Mouse (Mus musculus) neural tube, embryonic 12.5 days (tissue): Measurements from ENCODE around the gene Fzd2. TPM values are rescaled to one million over a fixed set of nuclear protein-coding genes. Genes with fewer than 3 reads are reported as not detected.

Experiments
- ATAC-seq: fragments of 200-750 bp; cut with Nextera tagmentation; 2 replicates; pipeline ENCODE4 v1.8.0; 2017; ENCODE audit warnings: low read depth, mild to moderate bottlenecking, moderate TSS enrichment, moderate library complexity; ENCODE audit not compliant: low FRiP score
- H3K27ac ChIP-seq: fragments of 300-500 bp; sonication (generic); 2 replicates; pipeline ENCODE4 v1.5.1; 2016
- H3K27me3 ChIP-seq: fragments of 300-500 bp; sonication (generic); replicated peaks from 2 replicates; pipeline ENCODE4 v1.6.1; 2016; ENCODE audit warnings: mild to moderate bottlenecking
- H3K36me3 ChIP-seq: fragments of 300-500 bp; sonication (generic); 2 replicates; pipeline ENCODE4 v1.6.1; 2016; ENCODE audit warnings: mild to moderate bottlenecking
- H3K4me1 ChIP-seq: fragments of 300-500 bp; sonication (generic); 2 replicates; pipeline ENCODE4 v1.6.1; 2016
- H3K4me2 ChIP-seq: fragments of 300-500 bp; sonication (generic); replicated peaks from 2 replicates; pipeline ENCODE4 v1.6.1; 2016; ENCODE audit warnings: mild to moderate bottlenecking
- H3K4me3 ChIP-seq: fragments of 300-500 bp; sonication (generic); 2 replicates; pipeline ENCODE4 v1.5.1; 2016
- H3K9ac ChIP-seq: fragments of 300-500 bp; sonication (generic); 2 replicates; pipeline ENCODE4 v1.6.1; 2016; ENCODE audit warnings: mild to moderate bottlenecking
- H3K9me3 ChIP-seq: fragments of 300-500 bp; sonication (generic); 2 replicates; pipeline ENCODE4 v1.6.1; 2016; ENCODE audit warnings: mild to moderate bottlenecking
- whole genome bisulfite sequencing: fragments of 180-500 bp; shearing (Covaris S2); methylation state at CpG from one replicate; pipeline ENCODE4 v1.1.7; 2016; 5-methylcytosine and 5-hydroxymethylcytosine counted together
- polyA plus RNA-seq: library from polyadenylated mRNA; unstranded; fragments of >200 nt; fragmentation: Nextera tagmentation; extraction: Ambion mirVana; gene quantifications from 2 replicates; pipeline ENCODE4 v1.2.1, GENCODE M21; 2016

Gene Fzd2
- polyA plus RNA-seq, 1 experiment from 2014 or later = 38.2 TPM

DNA sequence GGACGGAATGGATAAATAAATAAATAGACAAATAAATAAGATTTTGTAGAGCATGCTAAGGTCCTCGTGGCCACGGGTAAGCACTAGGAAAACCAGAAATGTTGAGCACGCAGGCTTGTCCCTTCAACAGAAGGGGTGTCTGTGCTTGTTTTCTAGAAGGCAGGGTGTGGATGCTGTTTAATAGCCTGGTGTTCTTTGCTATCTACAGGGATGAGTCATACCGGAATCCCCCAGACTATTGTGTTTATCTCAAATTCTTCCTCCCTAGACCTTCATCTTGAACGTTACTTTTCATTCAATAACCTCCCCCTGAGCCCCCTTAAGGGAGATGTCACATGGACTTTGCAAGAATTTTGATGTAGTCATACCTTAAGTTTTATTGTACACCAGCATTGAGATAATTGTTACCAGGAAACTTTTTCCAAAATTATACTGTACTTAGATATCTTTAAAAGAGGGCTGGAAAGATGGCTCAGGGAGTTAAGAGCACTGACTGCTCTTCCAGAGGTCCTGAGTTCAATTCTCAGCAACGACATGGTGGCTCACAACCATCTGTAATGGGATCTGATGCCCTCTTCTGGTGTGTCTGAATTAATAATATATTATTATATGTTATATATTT, 35.3 kb upstream of the Fzd2 start:
- Histone ChIP-seq H3K4me3 (no peak overlapping the region), H3K27ac (no peak overlapping the region), H3K9ac (no peak overlapping the region), H3K4me2 (no peak overlapping the region), H3K36me3 (no peaks in the 10 kb centered on the region), H3K9me3 (no peaks in the 10 kb centered on the region), H3K27me3 (no peaks in the 10 kb centered on the region), H3K4me1 (peaks cover 3% of the 10 kb centered on the region)
- no peak for ATAC-seq
- 85% methylated on average over 7 of the region's 7 CpGs for WGBS

DNA sequence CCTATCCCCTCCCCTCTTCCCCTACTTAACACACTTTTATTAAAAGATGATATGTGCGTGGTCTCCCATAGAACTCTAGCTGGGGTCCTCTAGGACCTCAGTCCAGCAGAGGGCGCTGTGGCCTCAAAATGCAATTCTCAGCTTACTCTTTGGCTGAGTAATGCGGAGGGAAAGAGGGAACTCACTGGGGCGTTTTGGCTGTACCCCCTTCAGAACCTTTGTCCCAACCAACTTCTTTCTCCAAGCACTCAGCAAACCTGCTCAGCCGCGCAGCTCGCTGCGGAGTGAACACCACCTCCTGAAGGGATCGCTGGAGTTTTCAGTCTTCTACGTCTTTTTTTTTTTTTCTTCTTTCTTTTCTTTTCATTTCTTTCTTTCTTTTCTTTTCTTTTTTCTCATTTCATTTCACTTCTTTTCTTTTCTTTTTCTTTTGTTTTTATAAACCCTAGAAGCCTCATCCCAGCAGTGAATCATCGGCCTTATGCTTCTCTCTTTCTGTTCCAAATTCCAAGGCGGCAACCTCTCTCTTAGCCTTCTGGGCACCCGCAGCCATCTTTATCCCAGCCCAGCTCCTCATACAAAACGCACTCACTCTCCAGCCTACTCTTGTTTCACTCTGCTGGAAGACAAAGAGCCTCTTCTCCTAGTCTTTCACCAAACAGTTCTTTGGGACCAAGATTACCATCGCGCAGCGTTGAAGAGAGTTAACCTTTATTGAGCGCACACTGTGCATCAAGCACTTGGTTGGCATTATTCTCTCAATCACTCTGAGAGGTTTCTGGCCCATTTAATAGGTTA, 31.1 kb upstream of the Fzd2 start:
- H3K9ac ChIP-seq = 0 out of 2 replicates have a peak overlapping the region, but pooled peaks have one; percentile 8
- 0 out of 2 replicates have a peak, but pooled peaks have one; percentile 70 for ATAC-seq
- peak overlapping the region; percentile 68 for H3K4me2 ChIP-seq
- no peak overlapping the region for H3K27ac ChIP-seq
- H3K4me1 ChIP-seq = peaks cover 3% of the 10 kb centered on the region
- H3K4me3 ChIP-seq = peak overlapping the region; percentile 33
- H3K27me3 ChIP-seq = no peaks in the 10 kb centered on the region
- 9% methylated on average over 18 of the region's 18 CpGs for WGBS
- H3K36me3 ChIP-seq = no peaks in the 10 kb centered on the region
- H3K9me3 ChIP-seq = no peaks in the 10 kb centered on the region

DNA sequence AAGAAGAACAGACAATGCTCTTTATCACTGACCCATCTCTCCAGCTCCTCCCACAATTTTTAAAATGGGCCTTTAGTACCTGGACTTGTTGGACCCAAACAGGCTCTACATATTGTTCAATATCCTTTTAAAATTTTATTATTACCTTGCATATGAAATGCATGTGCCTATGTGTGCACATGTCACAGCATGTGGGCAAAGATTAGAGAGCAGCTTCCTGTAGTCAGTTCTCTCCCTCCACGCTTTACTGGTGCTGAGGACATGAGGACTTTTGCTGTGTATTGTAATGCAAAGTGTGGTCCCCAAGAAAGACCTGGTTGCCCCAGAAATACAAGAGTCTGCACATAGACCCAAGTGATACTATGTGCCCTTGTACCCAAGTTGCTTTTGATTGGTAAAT, 29.2 kb upstream of the Fzd2 start:
- Histone ChIP-seq H3K4me3 (no peak overlapping the region), H3K4me2 (no peak overlapping the region), H3K36me3 (no peaks in the 10 kb centered on the region), H3K27me3 (no peaks in the 10 kb centered on the region), H3K9me3 (no peaks in the 10 kb centered on the region), H3K9ac (no peak overlapping the region), H3K4me1 (peaks cover 18% of the 10 kb centered on the region), H3K27ac (no peak overlapping the region)
- 53% methylated on average over 1 of the region's 1 CpGs for WGBS
- ATAC-seq = no peak

DNA sequence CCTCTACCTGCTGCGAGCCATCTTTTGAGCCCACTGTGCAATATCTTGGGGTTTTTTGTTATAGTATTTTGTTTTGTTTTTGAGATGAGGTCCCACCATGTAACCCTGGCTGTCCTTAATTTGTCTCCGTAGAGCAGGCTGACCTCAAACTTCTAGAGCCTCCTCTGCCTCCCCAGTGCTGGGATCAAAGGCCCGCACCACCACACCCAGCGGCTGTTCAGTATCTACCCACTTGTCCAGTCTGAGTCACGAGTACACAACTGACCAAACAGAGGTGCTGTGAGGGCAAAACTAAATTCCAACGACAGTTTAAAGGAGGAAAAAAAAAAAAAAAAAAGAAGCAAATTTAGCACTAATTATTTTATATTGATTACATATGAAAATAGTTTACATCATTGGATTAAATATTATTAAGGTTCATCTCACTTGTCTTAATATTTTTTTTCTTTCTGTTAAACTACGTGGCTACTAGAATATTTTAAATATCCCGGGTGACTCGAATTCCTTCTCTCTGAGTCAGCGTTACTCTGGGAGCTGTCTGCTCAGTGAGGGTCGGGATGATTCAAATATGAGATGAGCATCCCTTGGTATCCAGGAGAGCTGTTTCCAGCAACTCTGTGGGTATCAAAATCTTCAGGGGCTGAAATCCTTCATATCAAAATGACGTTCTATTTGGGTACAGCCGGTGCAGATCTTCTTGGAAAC, 28.0 kb upstream of the Fzd2 start:
- Histone ChIP-seq H3K27ac (no peak overlapping the region), H3K4me3 (no peak overlapping the region), H3K9me3 (no peaks in the 10 kb centered on the region), H3K4me1 (peaks cover 24% of the 10 kb centered on the region), H3K4me2 (no peak overlapping the region), H3K9ac (no peak overlapping the region), H3K36me3 (no peaks in the 10 kb centered on the region), H3K27me3 (no peaks in the 10 kb centered on the region)
- no peak for ATAC-seq
- 75% methylated on average over 13 of the region's 13 CpGs for WGBS

DNA sequence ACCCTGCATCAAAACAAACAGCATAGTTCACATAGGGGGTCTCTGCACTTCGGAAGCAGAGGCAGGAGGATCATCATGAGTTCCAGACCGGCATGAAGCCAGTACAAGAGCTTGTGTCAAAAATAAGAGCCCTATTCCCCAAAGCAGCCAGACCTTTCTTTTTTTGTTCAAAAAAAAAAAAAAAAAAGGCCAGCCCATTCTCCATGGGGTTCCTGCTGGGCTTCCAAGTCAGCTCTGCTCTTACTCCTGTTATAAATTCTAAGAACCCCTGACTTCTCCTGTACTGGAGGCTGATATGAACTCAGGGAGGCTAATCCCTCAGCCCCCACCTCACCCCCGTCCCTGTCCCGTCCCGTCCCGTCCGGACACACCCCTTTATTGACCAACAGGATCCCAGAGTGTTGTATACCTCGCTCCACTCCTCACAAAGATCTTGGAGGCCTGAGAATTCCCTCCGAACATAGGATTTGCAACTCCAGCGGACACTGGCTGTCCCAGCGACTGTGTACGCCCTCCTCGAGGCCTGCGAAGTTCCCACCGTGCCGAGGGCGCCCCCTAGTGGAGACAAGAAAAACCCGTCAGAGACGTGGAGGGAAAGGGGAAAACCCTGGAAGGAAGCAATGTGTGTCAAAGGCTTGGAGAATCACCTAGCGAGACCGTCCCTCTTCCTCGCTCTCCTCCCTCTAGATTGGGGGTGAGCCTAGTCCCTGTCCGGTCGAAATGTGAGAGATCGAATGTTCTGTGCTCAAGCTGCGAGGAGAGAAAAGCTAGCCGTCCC, 25.7 kb upstream of the Fzd2 start:
- H3K4me1 ChIP-seq = peaks cover 39% of the 10 kb centered on the region
- no peaks in the 10 kb centered on the region for H3K36me3 ChIP-seq
- H3K4me3 ChIP-seq = peak overlapping the region; percentile 16
- 5% methylated on average over 27 of the region's 27 CpGs for WGBS
- no peaks in the 10 kb centered on the region for H3K9me3 ChIP-seq
- H3K27ac ChIP-seq = peak overlapping the region; percentile 62; the same call in 1 of the 2 replicates
- H3K27me3 ChIP-seq = no peaks in the 10 kb centered on the region; the same call in 1 of the 2 replicates
- H3K9ac ChIP-seq = 0 out of 2 replicates have a peak overlapping the region, but pooled peaks have one; percentile 26
- peak overlapping the region; percentile 51 for H3K4me2 ChIP-seq
- ATAC-seq = 0 out of 2 replicates have a peak, but pooled peaks have one; percentile 19

DNA sequence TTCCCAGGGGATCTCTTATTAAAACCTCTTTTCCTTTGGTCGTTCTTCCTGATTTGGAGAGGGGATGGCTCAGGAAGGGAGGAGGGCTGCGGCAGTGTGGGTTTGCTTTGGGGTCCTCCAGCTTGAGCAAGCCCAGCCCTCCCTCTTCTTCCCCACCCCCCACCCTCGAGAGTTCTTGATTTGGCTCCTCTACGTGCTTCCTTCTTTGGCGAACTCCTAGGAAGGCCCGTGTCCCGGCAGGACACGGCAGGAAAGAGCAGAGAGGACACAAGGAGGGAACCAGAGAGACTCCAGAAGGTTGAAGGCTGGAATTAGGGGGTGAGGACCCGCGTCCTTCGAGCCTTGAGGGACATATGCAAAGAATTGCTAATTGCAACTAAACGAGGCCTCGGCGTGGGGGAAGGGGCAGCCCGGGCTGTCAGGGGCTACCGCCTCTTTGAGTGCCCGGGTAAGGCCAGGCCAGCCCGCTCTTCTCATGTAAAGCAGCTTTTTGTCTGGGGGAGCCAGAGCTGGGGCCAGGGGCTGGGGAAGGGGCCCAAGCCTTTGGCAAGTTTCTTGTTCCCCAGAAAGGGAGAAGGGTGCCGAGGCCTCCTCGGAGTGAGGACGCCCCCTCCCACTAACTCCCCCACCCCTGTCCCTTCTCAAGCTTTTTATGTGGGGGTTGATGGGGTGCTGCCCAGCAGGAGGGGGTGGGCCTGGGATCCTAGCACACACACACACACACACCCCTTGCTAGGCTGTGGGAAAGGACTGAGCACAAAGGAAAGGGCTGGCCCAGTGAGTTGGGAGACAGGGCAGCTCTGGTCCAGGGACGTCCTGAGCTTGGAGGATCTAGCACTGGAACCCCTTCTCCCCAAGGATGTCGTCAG, 24.8 kb upstream of the Fzd2 start, which contains the start of gene Gm11627:
Gene Gm11627, minus strand, starts transcription at position 297 of the 869 bp plus-strand sequence.
- ATAC-seq = peak; percentile 78
- Histone ChIP-seq H3K27me3 (no peaks in the 10 kb centered on the region; the same call in 1 of the 2 replicates), H3K9ac (peak within 1 kb of the TSS; percentile 26; the same call in 1 of the 2 replicates), H3K4me2 (peak within 1 kb of the TSS; percentile 51), H3K4me1 (peaks cover 39% of the 10 kb centered on the region), H3K27ac (peak within 1 kb of the TSS; percentile 62; the same call in 1 of the 2 replicates), H3K36me3 (no peaks in the 10 kb centered on the region), H3K4me3 (peak within 1 kb of the TSS; percentile 16), H3K9me3 (no peaks in the 10 kb centered on the region)
- WGBS = 7% methylated on average over 23 of the region's 23 CpGs

DNA sequence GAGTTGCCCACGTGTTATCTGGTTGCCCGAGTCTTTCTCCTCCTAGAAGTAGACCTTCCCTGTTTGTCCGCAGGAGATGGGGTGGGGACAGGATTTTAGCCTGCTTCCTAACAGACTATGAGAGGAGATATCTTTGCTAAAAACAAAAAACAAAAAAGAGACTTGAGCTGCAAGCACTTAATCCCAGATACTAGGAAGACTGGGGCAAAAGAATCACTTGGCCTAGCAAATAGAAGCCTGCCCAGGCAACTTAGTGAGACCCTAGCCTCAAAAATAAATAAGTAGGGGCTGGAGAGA, 24.2 kb upstream of the Fzd2 start:
- H3K27me3 ChIP-seq = no peaks in the 10 kb centered on the region; the same call in 1 of the 2 replicates
- H3K27ac ChIP-seq = 0 out of 2 replicates have a peak overlapping the region, but pooled peaks have one; percentile 62
- 16% methylated on average over 3 of the region's 3 CpGs for WGBS
- peaks cover 39% of the 10 kb centered on the region for H3K4me1 ChIP-seq
- peak overlapping the region; percentile 51 for H3K4me2 ChIP-seq
- H3K36me3 ChIP-seq = no peaks in the 10 kb centered on the region
- H3K9ac ChIP-seq = no peak overlapping the region
- no peak for ATAC-seq
- no peak overlapping the region for H3K4me3 ChIP-seq
- H3K9me3 ChIP-seq = no peaks in the 10 kb centered on the region

DNA sequence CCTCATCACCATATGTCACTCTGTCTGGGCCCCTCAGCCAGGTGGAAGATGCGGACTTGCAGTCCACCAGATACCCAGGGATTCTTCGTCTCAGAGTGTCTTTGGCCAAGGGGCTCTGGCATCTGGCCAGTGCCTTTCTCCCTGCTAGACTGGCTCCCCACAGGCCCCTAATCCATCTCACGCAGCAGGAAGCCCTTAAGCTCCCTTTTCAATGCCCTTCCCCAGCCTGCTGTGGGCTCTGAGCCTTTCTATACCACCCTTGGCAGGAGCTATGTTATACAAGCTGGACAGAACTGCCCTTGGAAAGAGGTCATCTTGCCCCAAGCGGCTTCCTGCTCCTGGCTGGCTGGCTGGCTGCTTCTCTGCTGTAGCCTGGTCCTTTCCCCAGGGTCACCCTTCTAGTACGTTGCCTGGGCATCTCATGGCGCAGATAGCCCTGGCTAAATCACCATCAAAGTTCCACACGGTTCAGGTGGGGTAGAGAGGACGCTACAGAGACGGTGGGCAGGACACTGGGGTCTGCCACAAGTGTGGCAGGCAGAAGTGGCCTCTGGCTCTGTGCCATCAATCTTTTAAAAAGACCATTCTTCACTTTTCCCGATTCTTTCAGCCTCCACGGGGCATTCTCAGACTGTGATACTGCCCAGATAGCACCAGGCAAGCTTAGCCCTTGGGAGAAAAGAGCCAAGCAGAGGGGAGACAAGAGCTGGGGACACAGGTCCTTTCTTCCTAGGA, 22.7 kb upstream of the Fzd2 start:
- Histone ChIP-seq H3K36me3 (no peaks in the 10 kb centered on the region), H3K27me3 (no peaks in the 10 kb centered on the region; the same call in 1 of the 2 replicates), H3K9me3 (no peaks in the 10 kb centered on the region), H3K27ac (peak overlapping the region; percentile 42), H3K4me1 (peaks cover 39% of the 10 kb centered on the region), H3K9ac (0 out of 2 replicates have a peak overlapping the region, but pooled peaks have one; percentile 21), H3K4me3 (no peak overlapping the region), H3K4me2 (peak overlapping the region; percentile 27)
- no peak for ATAC-seq
- WGBS = 20% methylated on average over 11 of the region's 11 CpGs

DNA sequence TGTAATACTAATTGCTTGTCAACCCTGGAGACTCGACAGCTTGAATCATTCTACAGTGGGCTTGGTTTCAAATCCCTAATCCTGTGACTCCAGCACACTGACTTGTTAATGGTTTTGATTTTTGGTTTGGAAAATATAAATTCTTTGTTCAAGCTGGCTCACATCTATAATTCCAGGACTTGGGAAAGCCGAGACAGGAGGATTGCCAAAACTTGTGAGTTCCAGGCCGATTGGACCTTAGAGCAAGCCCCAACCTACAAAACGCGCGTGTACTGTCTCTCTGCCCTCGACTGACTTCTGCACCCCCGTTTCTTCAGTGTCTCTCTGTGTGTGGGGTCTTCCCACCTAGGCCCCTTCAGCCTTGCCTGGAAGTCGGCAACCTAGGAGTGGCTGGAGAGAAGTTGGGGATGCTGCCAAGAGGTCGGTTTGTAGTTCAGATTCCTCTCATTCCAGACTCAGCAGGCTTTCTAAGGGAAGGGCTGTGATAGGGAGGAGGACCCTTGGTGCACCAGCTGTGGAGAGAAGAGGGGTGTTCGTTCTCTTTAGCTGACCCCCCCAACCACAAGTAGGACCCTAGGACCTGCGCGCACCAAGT, 22.1 kb upstream of the Fzd2 start:
- ATAC-seq = no peak
- H3K9ac ChIP-seq = no peak overlapping the region
- 21% methylated on average over 13 of the region's 13 CpGs for WGBS

GRCm38 (mm10) chr11:102582736-102583135, 21.5 kb upstream of the Fzd2 start:
- H3K9ac ChIP-seq = no peak overlapping the region
- no peak for ATAC-seq
- WGBS = 23% methylated on average over 5 of the region's 5 CpGs
- H3K9me3 ChIP-seq = no peaks in the 10 kb centered on the region
- no peak overlapping the region for H3K4me3 ChIP-seq
- peaks cover 39% of the 10 kb centered on the region for H3K4me1 ChIP-seq
- H3K27ac ChIP-seq = no peak overlapping the region
- H3K27me3 ChIP-seq = no peaks in the 10 kb centered on the region; the same call in 1 of the 2 replicates
- H3K36me3 ChIP-seq = no peaks in the 10 kb centered on the region
- no peak overlapping the region for H3K4me2 ChIP-seq

More for the DNA sequence above, 22.1 kb upstream of the Fzd2 start:
- no peaks in the 10 kb centered on the region for H3K9me3 ChIP-seq
- H3K27ac ChIP-seq = no peak overlapping the region
- peaks cover 39% of the 10 kb centered on the region for H3K4me1 ChIP-seq
- H3K36me3 ChIP-seq = no peaks in the 10 kb centered on the region
- H3K27me3 ChIP-seq = no peaks in the 10 kb centered on the region; the same call in 1 of the 2 replicates
- H3K4me2 ChIP-seq = peak overlapping the region; percentile 27; the same call in 1 of the 2 replicates
- H3K4me3 ChIP-seq = no peak overlapping the region
